Mouse (Mus musculus): ENCODE measurements around the gene Cd37.

GRCm38 (mm10) chr7:45198435-45198834, 40.5 kb downstream of the Cd37 start:
- TF ChIP-seq POLR2A (IDR thresholded peaks at IDR 0.05; ENCODE audit: control insufficient read depth, extremely low read depth, insufficient read depth, low read length, poor library complexity), result no peak
- TF ChIP-seq CTCF (IDR thresholded peaks at IDR 0.05; ENCODE audit: borderline replicate concordance, control insufficient read depth, extremely low read depth, insufficient read depth, low read length, poor library complexity), result no peak
